Mouse (Mus musculus) activated CD4-positive, CD25-positive, alpha-beta regulatory T cell, adult 4 months (primary cell): ENCODE measurements at regions not wholly inside any gene's neighbourhood (a gene's known extent, or its start where the extent isn't known, plus 50 kb on each side); places are given as distances from the start of the nearest gene placed in this dataset.

ENCODE experiments used
- ATAC-seq: one replicate; pipeline ENCODE4 v1.8.0; 2017

DNA sequence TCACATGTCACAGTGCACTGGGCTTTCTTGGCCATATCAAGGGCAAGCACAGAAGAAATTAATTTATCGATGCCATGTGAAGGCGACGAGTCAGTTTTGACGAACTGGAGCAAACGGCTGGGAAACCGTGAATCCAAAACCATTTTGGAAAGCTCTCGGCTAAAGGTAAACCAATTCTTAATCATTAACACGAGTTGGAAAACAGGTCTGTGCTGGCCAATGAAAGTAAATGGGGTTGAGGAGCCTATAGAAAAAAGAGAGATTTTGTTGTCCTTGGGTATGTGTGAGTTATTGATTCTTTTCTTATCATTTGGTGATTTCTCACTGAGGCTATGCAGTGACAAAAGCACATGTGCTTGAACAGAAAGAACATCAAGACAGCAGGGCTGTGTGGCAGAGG is 397.1 kb downstream of the H2al1j start:
- no peak for ATAC-seq

DNA sequence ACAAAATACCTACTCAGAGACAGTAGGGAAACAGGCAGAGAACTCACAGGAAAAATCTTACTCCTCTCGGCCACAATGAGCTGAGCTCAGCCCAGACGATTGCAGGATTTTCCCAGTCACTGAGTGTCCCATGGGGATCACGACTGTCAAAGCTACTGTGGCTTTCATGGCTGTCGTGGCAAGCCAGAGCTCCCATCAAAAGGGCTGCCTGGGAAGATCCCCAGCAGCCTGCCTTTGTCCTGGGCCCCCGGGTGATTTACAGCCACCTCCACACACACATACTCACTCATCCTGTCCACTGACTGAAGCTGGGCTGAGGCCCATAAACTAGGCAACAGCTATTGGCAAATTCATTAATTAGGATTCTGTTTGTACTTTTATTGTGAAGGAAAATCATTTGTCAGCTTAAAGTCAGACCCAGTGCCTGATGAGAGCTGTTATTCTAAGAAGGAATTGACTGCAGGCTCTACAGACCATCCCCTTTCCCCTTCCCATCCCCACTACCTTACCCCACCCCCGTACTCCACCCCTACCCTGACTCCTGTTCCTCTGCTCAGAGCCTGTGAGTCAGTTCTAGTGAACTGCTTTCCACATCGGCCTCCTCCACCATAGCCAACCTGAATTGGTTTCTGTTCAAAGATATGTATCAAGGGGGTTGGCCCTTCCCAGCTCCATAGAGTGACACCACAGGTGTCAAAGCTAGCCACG is 399.1 kb downstream of the H2al1j start:
- ATAC-seq = no peak

DNA sequence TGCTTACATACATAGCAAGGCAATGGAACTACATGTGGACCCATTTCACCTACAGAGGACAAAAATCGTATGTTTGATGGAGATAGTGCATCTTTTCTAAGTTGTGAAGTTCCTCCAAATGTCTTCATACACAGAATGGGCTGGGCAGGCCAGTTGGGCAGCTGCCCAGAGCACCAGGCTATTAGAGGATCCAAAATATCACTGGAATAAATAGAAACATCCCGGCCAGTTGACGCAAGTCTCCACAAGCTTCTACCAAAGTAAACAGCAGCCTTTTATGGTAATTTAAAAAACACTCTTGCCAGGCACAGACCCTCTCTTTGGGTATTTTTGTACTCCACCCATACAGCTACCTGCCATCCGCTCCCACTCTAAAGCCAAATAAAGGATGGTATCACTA is 400.9 kb downstream of the H2al1j start:
- ATAC-seq = no peak

DNA sequence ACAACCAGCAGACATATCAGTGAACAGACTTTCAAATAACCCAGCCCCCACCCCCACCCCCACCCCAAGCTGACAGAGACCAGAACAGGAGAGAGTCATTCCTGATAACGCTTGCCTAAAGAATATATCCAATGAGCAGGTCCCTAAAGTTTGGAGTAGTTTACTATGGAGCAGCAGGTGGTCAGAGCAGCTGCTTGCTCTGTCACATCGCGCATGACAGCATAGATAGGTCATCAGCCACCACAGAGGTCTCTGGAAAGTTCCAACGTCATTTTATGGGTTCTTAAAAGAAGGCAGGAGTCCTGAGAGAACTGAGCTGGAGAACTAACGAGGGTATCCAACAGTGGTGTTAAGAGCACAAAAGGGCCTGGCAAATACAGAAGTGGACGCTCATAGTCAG is 402.4 kb downstream of the H2al1j start:
- no peak for ATAC-seq

DNA sequence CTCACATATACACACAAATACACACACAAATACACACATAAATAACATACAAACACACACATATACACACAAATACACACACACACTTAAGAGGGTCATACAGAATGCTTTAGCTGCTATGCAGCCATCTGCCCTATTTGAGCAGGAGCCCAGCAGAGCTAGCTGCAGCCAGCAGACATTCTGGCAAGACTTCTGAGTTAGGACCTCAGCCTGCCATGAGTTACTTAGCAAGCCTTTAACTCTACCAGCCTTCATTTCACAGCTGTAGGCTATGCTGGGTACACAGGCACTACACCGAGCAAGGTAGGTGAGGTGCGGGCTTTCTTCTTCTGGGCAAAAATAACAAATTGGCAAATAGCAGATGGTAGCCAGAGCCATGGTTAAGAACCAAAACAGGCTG is 404.7 kb downstream of the H2al1j start:
- no peak for ATAC-seq

DNA sequence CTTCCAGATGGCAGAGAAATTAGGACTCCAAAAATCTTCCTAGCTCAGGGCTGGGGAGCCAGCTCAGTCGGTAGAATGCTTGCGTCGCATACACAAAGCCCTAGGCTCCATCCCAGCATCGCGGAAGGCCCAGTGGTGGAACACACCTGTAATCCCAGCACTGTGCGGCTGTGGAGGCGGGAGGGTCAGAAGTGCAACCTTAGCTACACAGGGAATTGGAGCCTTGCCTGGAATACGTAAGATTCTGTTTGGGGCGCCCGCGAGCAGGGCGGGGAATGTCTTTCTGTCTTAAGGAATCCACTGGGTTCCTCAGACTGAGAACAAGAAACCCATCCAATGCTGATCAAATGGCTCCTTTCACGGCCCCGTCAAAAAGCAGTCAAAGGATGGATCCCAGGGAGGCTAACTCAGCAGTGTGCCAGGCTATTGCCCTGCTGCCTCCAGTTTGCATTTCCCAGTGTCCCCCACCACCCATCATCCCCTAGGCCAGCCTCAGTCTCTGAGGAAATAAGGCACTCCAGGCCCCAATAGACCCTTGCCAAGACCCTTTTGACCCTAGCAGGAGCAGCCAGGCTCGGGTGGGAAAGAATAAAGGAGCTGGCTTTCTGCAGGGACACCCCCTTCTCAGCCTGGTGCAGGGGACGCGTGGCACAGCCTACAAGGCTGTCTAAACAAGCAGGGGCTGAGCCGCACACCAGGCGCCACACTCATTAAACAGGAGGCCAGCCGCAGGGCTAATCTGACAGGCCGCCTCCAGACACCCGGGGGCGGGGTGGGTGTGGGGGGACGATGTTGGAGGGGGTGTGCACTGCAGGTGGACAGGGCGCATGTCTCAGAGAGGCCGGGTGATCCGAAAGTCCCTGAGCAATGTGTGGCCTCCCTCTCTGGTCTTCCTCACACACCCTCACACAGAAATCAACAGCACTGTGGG is 407.1 kb downstream of the H2al1j start:
- no peak for ATAC-seq

DNA sequence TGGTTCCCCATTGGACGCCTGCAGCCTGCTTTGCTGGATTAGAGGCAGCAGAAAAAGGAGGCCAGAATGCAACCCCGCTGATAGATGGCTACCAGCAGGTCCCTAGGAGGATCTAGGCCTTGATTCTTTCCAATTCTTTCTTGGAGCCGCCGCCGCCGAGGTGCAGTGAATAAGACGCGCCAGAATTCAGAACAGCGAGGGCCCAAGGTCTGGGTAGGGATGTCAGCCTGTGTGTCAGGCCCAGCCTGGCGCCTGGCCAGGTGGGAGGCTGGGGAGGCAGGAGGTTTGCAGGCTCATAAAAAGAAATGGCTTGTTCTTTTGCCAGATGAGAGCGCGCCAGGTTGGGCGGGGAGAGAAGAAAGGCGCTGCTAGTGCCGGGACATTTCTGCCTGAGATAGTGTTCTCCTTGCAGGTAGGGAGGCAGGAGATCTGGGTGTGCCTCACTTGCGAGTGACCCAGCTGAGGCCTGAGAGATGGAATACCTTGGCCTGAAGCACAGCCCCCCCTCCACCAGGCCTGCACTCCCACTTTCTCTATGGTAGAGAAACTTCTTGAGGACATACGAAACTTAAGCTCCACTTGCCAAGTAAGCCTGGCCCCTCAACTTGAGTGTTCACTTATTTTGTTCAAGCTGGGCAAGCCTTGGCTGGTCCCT is 408.0 kb downstream of the H2al1j start:
- no peak for ATAC-seq

DNA sequence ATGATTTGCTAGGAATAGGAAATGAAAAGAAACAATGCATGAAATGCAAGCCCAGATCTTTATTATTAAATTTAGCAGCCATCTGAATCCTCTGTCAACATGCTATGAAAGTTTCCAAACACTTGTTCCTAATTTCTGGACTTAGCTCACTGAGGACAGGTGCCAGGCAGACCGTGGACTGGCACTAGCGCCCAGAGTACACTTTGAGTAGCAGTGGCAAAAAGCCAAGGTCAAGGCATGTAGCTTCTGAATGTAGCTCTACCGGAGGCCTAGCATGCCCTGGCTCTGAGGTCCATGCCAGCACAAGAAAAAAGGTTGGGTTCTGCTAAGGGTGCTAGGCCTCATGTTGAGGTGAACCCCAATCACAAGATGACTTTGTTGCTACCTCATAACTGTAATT is 408.9 kb downstream of the H2al1j start:
- ATAC-seq = no peak

DNA sequence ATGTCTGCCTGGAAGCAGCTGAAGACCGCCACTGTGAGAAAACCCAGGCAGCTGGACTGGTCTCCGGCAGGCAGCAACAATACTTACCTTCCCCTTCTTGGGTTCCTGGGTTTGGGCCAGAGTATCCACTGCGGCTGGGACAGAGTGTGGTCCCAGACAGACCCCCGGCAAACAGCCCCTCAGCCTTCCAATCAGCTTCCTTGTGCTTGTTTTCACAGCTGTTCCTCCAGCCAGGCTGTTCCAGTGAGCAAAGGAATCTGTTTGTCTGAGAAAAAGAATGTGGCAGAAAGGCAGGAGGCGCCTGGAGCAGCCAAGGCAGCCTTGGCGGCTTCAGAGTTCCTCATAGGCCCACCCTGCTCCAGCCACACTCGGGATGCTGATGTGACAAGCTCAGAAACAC is 411.9 kb downstream of the H2al1j start:
- ATAC-seq = no peak

DNA sequence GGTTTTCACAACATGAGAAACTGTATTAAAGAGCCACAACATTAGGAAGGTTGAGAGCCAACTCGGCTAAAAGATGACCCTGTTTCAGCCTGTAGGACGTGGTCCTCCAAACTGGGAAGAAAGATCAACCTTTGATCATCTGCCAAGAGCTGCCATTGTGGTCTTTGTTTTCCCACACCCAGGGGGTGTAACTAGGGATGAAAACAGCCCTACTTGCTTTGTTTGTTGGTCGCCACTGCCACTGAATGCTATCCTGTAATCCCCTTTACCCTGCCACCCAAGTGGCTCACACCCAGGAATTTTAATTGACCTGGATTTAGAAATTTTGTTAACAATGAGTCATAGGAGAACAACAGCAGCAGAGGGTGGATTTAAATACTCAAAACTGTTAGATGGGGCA is 414.2 kb downstream of the Bcor start:
- no peak for ATAC-seq

DNA sequence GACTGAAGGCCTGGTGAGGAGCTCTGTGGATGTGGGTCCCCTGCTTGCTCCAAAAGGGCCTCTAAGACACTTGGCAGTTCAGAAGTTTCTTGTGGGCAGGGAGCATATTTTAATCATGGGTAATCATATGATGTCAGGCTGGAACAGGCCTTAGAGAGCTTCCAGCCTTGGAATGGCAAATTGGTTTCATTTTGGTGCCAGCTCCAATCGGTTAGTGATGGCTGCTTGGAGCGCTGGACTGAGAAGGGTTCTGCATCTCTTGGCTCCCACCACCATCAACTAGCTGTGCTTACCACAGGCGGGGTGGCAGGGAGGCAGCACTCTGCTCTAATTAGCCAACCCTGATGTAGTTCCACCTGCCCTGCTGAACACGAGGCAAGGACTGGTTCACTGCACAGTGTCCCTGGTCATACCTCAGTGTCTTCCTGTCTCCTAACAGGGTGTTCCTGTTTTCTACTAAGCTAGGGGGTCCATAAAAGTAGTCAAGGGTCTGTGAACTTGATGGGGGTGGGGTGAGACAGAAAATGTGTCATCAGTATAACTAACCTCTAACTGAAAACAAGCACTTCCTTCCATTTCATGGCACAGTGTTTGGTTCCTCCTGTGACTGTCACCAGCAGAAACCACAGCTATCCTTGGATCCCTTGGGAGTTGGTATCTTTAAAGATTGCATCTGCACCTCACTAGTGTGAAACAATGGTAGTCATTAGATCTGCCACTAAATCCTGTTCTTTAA is 412.6 kb downstream of the Bcor start:
- no peak for ATAC-seq

DNA sequence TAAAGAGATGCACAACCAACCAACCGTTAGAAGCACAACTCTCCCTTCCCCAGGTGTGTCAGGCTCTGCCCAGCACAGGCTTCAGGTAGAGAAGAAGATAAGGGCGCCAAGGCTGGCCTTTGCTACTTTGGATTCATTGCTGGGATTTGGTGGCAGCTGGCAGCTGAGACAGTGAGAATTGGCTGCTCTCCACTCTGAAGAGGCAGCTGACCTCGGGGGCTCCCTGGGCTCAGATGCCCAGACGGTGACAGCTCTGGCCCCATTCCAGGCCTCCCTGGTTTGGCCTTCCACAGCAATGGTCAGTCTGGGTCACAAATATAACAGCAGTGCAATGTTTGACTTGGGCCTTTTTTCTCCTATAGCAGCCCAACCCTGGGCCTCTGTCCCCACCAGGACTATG is 411.9 kb downstream of the Bcor start:
- no peak for ATAC-seq

DNA sequence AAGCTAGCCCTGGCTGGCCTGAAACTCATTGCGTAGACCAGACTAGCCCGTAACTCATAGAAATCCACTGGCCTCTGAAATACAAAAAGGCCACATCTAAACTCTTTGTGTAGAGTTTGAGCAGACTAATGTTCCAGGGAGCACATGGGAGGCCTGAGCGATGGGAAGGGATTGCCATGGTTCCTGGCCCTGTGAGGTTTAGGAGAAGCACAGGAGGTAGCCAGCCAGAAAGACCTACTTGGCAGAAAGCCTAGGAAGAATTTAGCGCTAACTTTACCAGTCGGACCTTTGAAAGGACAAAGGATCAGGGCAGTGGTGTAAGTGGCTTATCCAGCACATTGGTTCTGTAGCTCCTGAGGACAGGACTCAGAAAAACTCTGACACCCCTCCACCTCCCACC is 407.6 kb downstream of the Bcor start:
- ATAC-seq = no peak

DNA sequence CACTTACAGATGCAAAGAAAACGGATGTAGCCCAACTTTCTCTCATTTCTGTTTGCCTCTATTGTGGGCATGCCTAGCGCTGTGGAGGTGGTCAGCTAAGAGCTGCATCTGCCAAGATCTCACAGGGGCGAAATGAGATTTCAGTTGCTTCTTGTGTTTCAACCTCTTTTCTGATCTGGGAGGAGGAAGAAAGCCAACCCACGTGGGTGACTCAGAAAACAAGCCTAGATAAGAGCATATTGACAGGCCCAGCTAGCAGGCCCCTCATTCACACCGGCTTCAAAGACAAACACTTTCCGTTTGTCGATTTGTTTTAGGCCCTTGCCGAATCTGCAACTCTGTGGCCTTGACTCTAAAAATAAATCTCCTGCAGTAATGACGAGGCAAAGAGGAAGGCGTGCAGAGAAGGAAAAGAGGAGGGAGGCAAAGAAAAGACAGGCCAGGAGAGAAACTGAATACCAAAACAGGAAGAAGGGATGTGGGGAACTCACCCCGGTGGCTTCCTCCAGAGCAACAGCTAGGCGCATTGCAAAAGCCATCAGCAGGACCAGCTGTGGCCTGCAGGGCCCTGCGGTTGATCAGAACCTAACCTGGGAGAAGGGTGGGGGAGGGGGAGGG is 407.1 kb downstream of the Bcor start:
- ATAC-seq = peak; percentile 75

DNA sequence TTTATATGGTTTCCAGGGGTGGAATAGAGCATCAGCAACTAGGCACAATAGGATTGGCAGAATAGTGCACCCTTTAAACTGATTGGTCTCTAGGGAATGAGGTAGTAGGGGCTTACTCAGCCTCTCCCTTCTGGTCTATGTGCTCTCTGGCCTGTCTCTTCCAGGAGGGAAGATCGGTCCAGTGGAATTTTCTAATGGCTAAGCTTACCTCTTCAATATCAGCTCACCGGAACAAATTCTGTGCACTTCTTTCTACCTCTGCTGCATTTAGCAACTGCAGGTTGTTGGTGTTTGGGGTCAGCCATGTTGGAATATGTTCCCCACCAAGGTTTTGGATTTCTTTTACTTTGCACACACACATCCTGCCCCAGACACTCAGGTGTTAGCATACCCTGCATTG is 405.1 kb downstream of the Bcor start:
- no peak for ATAC-seq

DNA sequence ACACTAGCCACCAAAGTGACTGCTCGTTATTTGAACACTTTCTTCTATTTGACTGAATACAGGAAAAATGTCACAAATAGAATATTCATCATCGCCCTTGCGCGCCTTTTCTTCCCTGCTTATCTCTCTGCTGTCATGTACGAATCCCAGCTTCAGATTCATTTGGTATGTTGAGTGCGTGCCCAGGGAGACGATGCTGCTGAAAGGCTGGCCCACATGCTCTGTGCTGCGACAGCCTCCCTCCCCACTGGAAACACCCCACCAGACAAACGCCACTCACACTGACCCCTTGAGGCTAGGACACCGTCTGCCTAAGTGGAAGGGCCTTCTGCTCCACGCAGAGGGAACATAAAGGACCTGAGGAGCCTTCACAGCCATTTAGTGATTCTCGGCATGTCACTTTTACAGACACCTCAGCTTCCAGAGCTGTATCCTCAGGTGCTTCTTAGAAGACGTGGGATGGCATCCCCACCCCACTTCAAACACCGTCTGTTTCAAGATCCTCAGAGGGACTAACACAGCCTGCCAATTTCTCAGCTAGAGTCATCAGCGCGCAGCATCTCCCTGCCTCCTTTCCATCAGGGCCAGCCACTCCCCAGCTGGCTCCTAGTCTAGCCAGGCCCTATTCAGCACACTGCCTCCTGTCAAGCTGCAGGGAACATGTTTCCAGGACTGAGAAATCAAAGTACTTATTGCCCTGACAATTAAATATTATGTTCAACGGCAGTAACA is 396.6 kb downstream of the Bcor start:
- ATAC-seq = no peak

DNA sequence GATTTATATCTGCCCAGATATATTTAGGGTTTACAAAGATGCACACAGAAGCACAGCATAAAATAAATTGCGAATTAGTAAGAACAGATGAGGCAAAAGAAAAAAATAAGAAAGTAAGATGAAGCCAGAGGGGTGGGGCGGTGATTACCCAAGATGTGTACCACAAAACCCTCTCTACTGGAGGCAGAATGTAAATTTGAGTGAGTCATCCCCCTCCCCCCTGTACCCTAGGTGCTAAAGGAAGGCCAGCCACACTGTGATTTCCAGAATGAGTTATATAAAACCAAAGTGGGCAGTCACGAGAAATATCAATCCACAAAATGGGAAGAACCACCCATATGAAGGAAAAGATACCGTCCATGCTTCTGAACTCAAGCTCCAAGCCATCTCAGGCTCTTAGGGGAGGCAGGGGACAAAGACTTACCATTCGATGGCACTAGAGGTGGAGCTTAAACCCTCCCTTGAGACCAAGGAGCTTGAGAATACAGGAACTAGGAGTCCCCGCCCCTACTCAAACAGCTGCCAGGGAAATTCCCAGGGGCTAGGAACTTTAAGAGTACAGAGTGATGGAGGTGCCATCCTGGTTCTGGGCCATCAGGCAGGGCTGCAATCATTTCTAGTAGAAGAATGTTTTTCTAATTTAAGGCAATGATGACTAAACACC is 383.8 kb downstream of the Bcor start:
- no peak for ATAC-seq

DNA sequence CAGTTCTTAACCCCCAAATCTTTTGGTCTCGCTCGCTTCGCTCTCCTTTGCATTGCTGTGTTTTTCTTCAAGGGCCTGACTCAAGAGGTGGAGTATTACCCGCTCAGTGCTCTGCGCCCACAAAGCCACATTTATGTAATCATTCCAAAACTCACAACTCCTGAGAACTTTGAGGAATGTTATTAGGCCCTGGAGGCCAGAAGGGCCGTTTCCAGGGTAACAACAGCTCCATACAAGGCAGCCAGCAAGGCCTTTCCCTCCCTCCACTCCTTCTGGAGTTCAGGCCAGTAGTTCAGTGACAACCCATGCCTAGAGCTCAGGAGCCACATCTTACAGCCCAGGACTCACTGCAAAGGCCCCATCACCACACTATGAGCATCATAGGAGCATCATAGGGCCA is 365.1 kb downstream of the Bcor start:
- ATAC-seq = no peak

DNA sequence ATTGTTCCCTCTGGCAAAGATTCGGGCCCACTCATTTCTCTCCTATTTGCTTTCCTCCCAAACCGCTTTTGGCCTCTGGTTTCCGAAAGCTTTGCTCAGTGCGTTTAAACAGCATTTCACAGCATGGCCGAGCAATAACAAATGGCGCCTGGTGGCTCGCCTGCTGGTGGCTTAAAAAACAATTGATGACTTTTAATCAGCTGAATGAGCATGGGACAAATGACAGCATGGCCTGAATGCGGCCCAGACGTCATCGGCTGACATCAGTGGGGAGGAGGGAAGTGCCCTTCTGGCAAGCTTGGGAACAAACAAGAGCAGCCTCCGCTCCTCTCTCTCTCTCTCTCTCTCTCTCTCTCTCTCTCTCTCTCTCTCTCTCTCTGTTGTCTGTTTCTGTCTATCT is 362.3 kb downstream of the Bcor start:
- no peak for ATAC-seq

DNA sequence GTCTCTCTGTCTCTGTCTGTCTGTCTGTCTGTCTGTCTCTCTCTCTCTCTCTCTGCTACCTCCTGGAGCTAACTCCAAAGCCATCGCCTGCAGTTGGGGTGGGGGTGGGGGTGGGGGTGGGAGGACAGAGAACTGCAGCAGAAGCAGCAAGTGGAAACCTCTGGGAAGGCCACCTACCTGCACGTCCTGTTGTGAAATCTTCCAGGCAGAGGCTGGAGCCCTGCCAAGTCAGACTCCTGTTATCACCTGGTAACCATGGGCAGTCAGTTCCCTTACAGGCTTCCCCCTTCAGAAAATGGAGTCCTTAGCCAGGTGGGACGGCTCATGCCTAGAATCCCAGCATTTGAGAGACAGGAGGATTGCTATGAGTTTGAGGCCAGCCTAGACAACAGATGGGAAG is 361.8 kb downstream of the Bcor start:
- ATAC-seq = no peak

DNA sequence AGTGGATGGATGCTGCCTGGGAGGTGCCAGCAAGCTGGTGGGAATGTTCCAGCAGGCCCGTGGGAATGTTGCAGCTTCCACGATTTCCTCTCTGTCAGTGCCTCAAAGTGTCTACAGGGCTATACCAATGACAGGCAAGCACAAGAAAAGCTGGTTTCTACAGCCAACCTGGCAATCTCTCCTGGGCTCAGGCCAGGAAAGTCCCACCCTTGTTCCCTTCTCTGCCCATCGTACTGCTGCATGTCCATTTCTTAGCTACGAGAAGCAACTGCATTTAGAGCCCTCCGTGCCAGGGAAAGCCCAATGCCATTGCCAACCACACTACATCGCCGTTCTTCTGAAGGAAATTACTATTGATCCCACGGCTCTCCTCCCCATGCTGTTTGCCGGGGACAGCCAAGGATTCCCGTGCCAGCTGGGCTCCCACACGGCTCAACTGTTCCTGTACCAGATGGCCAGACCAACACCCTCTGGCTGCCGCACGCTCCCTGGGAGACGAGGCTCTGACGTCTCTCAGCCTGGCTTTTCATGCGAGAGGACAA is 359.7 kb downstream of the Bcor start:
- no peak for ATAC-seq
